Mouse (Mus musculus): ENCODE measurements around the gene Nrarp. TPM values are rescaled to one million over a fixed set of nuclear protein-coding genes. Genes with fewer than 3 reads are reported as not detected.

Nrarp gene
- polyA plus RNA-seq (2014; fragmentation: Illumina TruSeq; extraction: RNeasy Lipid Tissue Mini Kit (QIAGEN cat#74804); ENCODE audit: low read depth, low replicate concordance) = 3.8 TPM

GRCm38 (mm10) chr2:25180478-25180903 lies at the start of gene Nrarp:
Nrarp (plus strand) TSS chr2:25180758.

DNA sequence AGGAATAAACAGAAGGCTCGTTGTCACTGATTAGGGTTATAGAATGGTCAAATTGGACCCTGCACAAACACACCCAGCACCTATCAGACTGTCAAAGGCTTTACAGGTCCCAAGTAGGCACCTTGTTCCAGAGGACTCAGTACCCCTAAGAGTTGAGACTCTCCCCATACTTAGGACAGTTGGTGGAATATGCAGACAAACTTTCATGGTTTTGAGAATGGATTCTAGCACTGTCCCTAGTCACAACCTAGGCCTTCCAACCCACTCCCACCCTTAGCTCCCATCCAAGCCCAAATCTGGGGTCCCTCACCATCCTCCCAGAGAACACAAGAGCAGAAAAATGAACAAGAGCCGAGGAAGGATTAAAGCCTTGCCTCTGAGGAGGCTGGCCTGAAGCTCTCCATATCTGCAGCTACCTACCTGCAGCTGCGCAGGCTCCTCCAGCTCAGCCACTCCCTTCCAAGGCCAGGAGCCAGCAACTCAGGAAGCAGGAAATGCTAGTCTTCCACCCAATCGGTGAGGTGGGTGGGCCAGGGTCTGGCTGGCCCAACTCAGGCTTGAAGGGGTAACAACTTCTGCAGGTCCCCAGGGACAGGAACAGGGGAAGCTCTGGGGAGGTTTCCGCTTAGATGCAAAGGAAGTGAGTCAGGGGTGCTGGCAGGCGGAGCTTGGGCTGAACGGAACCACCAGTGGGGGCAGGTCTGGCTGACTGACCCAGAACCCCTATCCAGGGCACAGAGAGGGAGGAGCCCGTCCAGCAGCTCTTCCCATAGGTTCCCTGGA lies 15.8 kb downstream of the Nrarp start, which contains the start of gene Tor4a:
TSS of gene Tor4a (minus strand) at position 715 of the 783 bp plus-strand sequence.

DNA sequence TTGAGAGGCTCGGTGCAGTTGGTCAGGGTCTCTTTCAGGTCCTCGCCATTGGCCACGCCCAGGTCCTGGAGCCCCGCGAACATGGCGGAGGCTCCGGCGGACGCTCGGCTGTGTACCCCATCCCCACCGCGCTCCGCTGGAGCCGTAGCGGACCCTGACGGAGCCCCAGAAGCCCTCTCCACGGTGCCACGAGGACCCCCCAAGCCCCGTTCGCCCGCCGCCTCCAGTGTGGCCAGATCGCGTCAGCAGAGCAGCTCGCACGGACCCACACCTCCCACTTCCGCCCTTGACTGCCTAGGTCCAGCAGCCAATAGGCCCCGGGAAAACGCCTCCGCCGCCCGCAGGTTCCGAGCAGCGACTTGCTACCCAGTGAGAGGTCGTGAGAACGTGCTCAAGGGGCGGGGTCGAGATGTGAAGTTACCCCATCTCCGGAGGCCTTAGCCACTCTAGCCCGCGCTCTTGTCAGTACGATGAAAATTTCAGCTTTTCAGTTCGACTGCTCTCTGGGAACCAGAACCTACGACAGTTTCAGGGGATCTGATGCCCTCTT lies 30.6 kb downstream of the Nrarp start, which contains the start of gene Nelfb:
TSS of gene Nelfb (minus strand) at position 369 of the 550 bp plus-strand sequence.

DNA sequence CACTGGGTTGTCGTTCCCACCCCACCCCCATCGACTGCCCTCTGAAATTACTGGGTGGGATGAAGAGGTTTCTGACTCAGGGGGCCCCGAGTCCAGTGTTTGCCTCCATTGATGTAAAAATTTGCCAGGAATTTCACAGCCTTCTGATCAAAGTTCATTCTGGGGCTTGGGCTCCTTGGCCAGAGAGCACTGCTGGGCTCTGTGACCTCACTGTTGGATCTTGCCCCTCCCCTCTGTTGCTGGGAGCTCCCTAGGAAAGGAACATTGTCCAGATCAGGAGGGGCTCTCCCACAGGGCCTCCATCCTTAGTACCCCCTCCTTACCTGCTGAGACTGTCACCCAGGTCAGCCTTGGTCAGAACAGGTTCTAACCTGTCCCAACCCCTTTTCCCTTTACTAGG lies 33.9 kb downstream of the Nrarp start, which contains the start of gene Stpg3:
TSS of gene Stpg3 (minus strand) at position 194 of the 400 bp plus-strand sequence.

GRCm38 (mm10) chr2:25218445-25218844 lies 37.9 kb downstream of the Nrarp start, which contains the start of gene Fam166a:
Fam166a (plus strand) TSS chr2:25218745.

GRCm38 (mm10) chr2:25224492-25224765 lies 43.9 kb downstream of the Nrarp start, which contains the start of gene Tubb4b:
Tubb4b (minus strand) TSS chr2:25224702.

Other genes starting within 250 kb of the Nrarp start
- gene Arrdc1, start 245.5 kb upstream of the Nrarp start, polyA plus RNA-seq (2014; fragmentation: Illumina TruSeq; extraction: RNeasy Lipid Tissue Mini Kit (QIAGEN cat#74804); ENCODE audit: low read depth, low replicate concordance) = 0.70 TPM
- gene Zmynd19, start 231.0 kb upstream of the Nrarp start, polyA plus RNA-seq (2014; fragmentation: Illumina TruSeq; extraction: RNeasy Lipid Tissue Mini Kit (QIAGEN cat#74804); ENCODE audit: low read depth, low replicate concordance) = 11.4 TPM
- 4.5 TPM for gene Dph7, start 218.4 kb upstream of the Nrarp start, polyA plus RNA-seq (2014; fragmentation: Illumina TruSeq; extraction: RNeasy Lipid Tissue Mini Kit (QIAGEN cat#74804); ENCODE audit: low read depth, low replicate concordance)
- gene Mrpl41, start 205.7 kb upstream of the Nrarp start, polyA plus RNA-seq (2014; fragmentation: Illumina TruSeq; extraction: RNeasy Lipid Tissue Mini Kit (QIAGEN cat#74804); ENCODE audit: low read depth, low replicate concordance) = 59.7 TPM
- gene Pnpla7, start 204.7 kb upstream of the Nrarp start, polyA plus RNA-seq (2014; fragmentation: Illumina TruSeq; extraction: RNeasy Lipid Tissue Mini Kit (QIAGEN cat#74804); ENCODE audit: low read depth, low replicate concordance) = 15.8 TPM
- gene Nsmf, start 126.4 kb upstream of the Nrarp start, polyA plus RNA-seq (2014; fragmentation: Illumina TruSeq; extraction: RNeasy Lipid Tissue Mini Kit (QIAGEN cat#74804); ENCODE audit: low read depth, low replicate concordance) = 4.8 TPM
- gene Entpd8, start 100.5 kb upstream of the Nrarp start, polyA plus RNA-seq (2014; fragmentation: Illumina TruSeq; extraction: RNeasy Lipid Tissue Mini Kit (QIAGEN cat#74804); ENCODE audit: low read depth, low replicate concordance) = not detected
- gene Noxa1, start 85.6 kb upstream of the Nrarp start, polyA plus RNA-seq (2014; fragmentation: Illumina TruSeq; extraction: RNeasy Lipid Tissue Mini Kit (QIAGEN cat#74804); ENCODE audit: low read depth, low replicate concordance) = not detected
- 5.8 TPM for gene Tor4a, start 16.1 kb downstream of the Nrarp start, polyA plus RNA-seq (2014; fragmentation: Illumina TruSeq; extraction: RNeasy Lipid Tissue Mini Kit (QIAGEN cat#74804); ENCODE audit: low read depth, low replicate concordance)
- 6.9 TPM for gene Nelfb, start 30.7 kb downstream of the Nrarp start, polyA plus RNA-seq (2014; fragmentation: Illumina TruSeq; extraction: RNeasy Lipid Tissue Mini Kit (QIAGEN cat#74804); ENCODE audit: low read depth, low replicate concordance)
- not detected for gene Stpg3, start 33.9 kb downstream of the Nrarp start, polyA plus RNA-seq (2014; fragmentation: Illumina TruSeq; extraction: RNeasy Lipid Tissue Mini Kit (QIAGEN cat#74804); ENCODE audit: low read depth, low replicate concordance)
- gene Fam166a, start 38.0 kb downstream of the Nrarp start, polyA plus RNA-seq (2014; fragmentation: Illumina TruSeq; extraction: RNeasy Lipid Tissue Mini Kit (QIAGEN cat#74804); ENCODE audit: low read depth, low replicate concordance) = not detected
- 50.4 TPM for gene Tubb4b, start 43.9 kb downstream of the Nrarp start, polyA plus RNA-seq (2014; fragmentation: Illumina TruSeq; extraction: RNeasy Lipid Tissue Mini Kit (QIAGEN cat#74804); ENCODE audit: low read depth, low replicate concordance)
- not detected for gene Slc34a3, start 53.6 kb downstream of the Nrarp start, polyA plus RNA-seq (2014; fragmentation: Illumina TruSeq; extraction: RNeasy Lipid Tissue Mini Kit (QIAGEN cat#74804); ENCODE audit: low read depth, low replicate concordance)
- gene Rnf224, start 56.0 kb downstream of the Nrarp start, polyA plus RNA-seq (2014; fragmentation: Illumina TruSeq; extraction: RNeasy Lipid Tissue Mini Kit (QIAGEN cat#74804); ENCODE audit: low read depth, low replicate concordance) = not detected
- not detected for gene Rnf208, start 61.5 kb downstream of the Nrarp start, polyA plus RNA-seq (2014; fragmentation: Illumina TruSeq; extraction: RNeasy Lipid Tissue Mini Kit (QIAGEN cat#74804); ENCODE audit: low read depth, low replicate concordance)
- not detected for gene Cysrt1, start 61.7 kb downstream of the Nrarp start, polyA plus RNA-seq (2014; fragmentation: Illumina TruSeq; extraction: RNeasy Lipid Tissue Mini Kit (QIAGEN cat#74804); ENCODE audit: low read depth, low replicate concordance)
- 0.93 TPM for gene AL732309.1, start 66.1 kb downstream of the Nrarp start, polyA plus RNA-seq (2014; fragmentation: Illumina TruSeq; extraction: RNeasy Lipid Tissue Mini Kit (QIAGEN cat#74804); ENCODE audit: low read depth, low replicate concordance)
- gene Tmem203, start 74.7 kb downstream of the Nrarp start, polyA plus RNA-seq (2014; fragmentation: Illumina TruSeq; extraction: RNeasy Lipid Tissue Mini Kit (QIAGEN cat#74804); ENCODE audit: low read depth, low replicate concordance) = not detected
- 0.52 TPM for gene Tprn, start 81.9 kb downstream of the Nrarp start, polyA plus RNA-seq (2014; fragmentation: Illumina TruSeq; extraction: RNeasy Lipid Tissue Mini Kit (QIAGEN cat#74804); ENCODE audit: low read depth, low replicate concordance)
- gene Ssna1, start 91.7 kb downstream of the Nrarp start, polyA plus RNA-seq (2014; fragmentation: Illumina TruSeq; extraction: RNeasy Lipid Tissue Mini Kit (QIAGEN cat#74804); ENCODE audit: low read depth, low replicate concordance) = 2.9 TPM
- gene Anapc2, start 91.7 kb downstream of the Nrarp start, polyA plus RNA-seq (2014; fragmentation: Illumina TruSeq; extraction: RNeasy Lipid Tissue Mini Kit (QIAGEN cat#74804); ENCODE audit: low read depth, low replicate concordance) = 6.7 TPM
- not detected for gene Tmem210, start 107.4 kb downstream of the Nrarp start, polyA plus RNA-seq (2014; fragmentation: Illumina TruSeq; extraction: RNeasy Lipid Tissue Mini Kit (QIAGEN cat#74804); ENCODE audit: low read depth, low replicate concordance)
- gene Lrrc26, start 109.2 kb downstream of the Nrarp start, polyA plus RNA-seq (2014; fragmentation: Illumina TruSeq; extraction: RNeasy Lipid Tissue Mini Kit (QIAGEN cat#74804); ENCODE audit: low read depth, low replicate concordance) = not detected
- gene Grin1, start 138.4 kb downstream of the Nrarp start, polyA plus RNA-seq (2014; fragmentation: Illumina TruSeq; extraction: RNeasy Lipid Tissue Mini Kit (QIAGEN cat#74804); ENCODE audit: low read depth, low replicate concordance) = 2.7 TPM
- gene Man1b1, start 151.6 kb downstream of the Nrarp start, polyA plus RNA-seq (2014; fragmentation: Illumina TruSeq; extraction: RNeasy Lipid Tissue Mini Kit (QIAGEN cat#74804); ENCODE audit: low read depth, low replicate concordance) = 23.9 TPM
- 15.1 TPM for gene Dpp7, start 175.6 kb downstream of the Nrarp start, polyA plus RNA-seq (2014; fragmentation: Illumina TruSeq; extraction: RNeasy Lipid Tissue Mini Kit (QIAGEN cat#74804); ENCODE audit: low read depth, low replicate concordance)
- gene Uap1l1, start 184.9 kb downstream of the Nrarp start, polyA plus RNA-seq (2014; fragmentation: Illumina TruSeq; extraction: RNeasy Lipid Tissue Mini Kit (QIAGEN cat#74804); ENCODE audit: low read depth, low replicate concordance) = 0.41 TPM
- not detected for gene Sapcd2, start 191.6 kb downstream of the Nrarp start, polyA plus RNA-seq (2014; fragmentation: Illumina TruSeq; extraction: RNeasy Lipid Tissue Mini Kit (QIAGEN cat#74804); ENCODE audit: low read depth, low replicate concordance)
- 1.6 TPM for gene Entpd2, start 215.1 kb downstream of the Nrarp start, polyA plus RNA-seq (2014; fragmentation: Illumina TruSeq; extraction: RNeasy Lipid Tissue Mini Kit (QIAGEN cat#74804); ENCODE audit: low read depth, low replicate concordance)
- gene Npdc1, start 218.6 kb downstream of the Nrarp start, polyA plus RNA-seq (2014; fragmentation: Illumina TruSeq; extraction: RNeasy Lipid Tissue Mini Kit (QIAGEN cat#74804); ENCODE audit: low read depth, low replicate concordance) = 16.0 TPM
- gene Fut7, start 242.5 kb downstream of the Nrarp start, polyA plus RNA-seq (2014; fragmentation: Illumina TruSeq; extraction: RNeasy Lipid Tissue Mini Kit (QIAGEN cat#74804); ENCODE audit: low read depth, low replicate concordance) = not detected
- gene Abca2, start 247.9 kb downstream of the Nrarp start, polyA plus RNA-seq (2014; fragmentation: Illumina TruSeq; extraction: RNeasy Lipid Tissue Mini Kit (QIAGEN cat#74804); ENCODE audit: low read depth, low replicate concordance) = 1.9 TPM